Mouse (Mus musculus): ENCODE data around the gene Hist1h3g.
"Not testable (repeated sequence)": the region's sequence is repeated elsewhere in the genome, so short reads cannot be mapped to it uniquely, and the experiment has no call there.

Gene Hist1h3g

GRCm38 (mm10) chr13:23554925-23555838, 20.0 kb downstream of the Hist1h3g start:
- no peak for DNase-seq (ENCODE audit: extremely low read depth, low read depth, low spot score)

GRCm38 (mm10) chr13:23555839-23556416, 20.7 kb downstream of the Hist1h3g start:
- peak; percentile 72 for DNase-seq (ENCODE audit: extremely low read depth, low read depth, low spot score)

DNA sequence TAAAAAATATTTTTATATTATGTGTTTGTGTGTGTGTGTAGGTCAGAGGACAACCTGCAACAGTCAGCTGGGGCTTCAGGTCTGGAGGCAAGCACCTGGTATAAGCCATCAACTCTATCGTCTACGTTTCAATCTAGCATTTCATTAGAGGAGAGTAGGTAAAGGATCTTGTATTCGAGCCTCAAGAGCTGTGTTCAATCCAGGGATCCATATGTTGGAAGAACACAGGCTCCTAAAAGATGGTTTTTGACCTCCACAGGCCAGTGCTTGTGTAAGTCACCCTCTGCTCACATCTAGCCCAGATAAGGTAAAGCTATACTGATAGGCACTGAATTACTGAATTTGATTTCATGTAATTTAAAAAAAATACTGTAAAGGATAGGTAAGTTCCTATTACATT, 21.7 kb downstream of the Hist1h3g start:
- no peak for DNase-seq (ENCODE audit: extremely low read depth, low read depth, low spot score)

- DNase-seq (ENCODE audit: extremely low read depth, low read depth, low spot score) = not testable (repeated sequence)
Measured at GRCm38 (mm10) chr13:23560699-23561098, 25.5 kb downstream of the Hist1h3g start.

DNA sequence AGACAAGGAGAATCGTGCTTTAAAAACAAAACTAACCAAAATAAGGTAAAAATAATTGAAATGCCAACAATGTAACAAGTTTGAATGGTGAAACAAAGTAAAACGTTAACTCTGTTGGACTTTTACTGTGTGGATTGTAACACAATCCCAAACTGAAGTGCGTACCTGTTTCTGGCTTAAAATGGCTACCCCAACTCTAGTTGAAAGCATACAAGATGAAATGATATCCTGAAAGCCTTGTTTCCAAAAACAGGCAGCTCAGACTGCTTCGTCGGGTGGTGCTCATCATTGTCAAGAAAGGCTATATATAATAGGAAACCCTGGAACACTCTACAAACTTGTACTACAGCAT, 26.3 kb downstream of the Hist1h3g start:
- not testable (repeated sequence) for DNase-seq (ENCODE audit: extremely low read depth, low read depth, low spot score)

GRCm38 (mm10) chr13:23561883-23562659, 26.8 kb downstream of the Hist1h3g start, which contains the start of gene Hist1h3e:
Gene Hist1h3e (minus strand): TSS chr13:23562369.
- DNase-seq (ENCODE audit: extremely low read depth, low read depth, low spot score) = peak; percentile 92

DNA sequence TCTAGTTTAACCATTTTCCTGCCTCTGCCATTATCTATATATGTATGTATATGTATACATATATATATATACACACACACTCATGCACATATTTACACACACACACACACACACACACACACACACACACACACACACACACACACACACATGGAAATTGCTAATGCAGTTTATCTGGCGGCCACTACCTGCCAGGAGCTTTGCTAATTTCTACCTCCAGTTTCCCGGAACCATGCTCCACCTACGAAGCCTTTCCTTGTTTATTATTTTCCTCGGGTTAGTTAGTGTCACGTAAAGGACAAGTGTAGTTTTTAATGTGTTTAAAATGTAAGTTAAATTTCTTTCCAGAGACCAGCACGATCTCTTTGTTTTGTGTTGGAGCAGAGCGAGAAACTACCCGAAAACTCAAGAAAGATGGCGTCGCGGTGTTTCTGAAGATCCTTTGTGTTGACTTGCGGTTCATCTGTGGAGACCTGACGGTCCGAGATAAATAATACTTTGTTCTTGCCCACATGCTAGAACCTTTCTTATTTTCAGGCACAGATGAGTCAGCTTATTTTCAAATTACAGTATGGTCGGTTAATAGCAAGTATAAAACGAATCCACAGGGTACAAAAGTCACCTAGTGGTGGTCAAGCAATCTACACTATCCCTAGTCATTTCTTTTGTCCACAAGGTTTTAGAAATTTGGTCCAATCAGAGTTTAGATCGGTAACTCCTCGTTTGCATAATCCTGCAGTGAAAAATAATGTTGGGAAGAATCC, 27.7 kb downstream of the Hist1h3g start:
- no peak for DNase-seq (ENCODE audit: extremely low read depth, low read depth, low spot score)

DNA sequence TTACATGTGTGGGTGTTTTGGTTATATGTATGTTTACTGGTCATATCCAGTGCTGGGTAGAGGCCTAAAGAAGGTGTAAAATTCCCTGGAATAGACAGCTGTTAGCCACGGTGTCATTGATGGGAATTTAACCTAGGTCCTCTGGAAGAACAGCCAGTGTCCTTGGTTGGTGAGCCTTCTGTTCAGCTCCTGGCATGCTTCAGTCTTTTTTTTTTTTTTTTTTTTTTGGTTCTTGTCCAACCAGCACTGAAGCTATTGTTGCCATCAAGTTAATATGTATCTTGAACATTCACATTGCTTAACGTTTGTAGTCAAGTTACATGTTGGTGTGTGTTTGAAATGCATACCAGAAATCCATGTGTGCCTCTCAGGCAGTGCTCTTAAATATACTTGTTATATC, 29.3 kb downstream of the Hist1h3g start:
- no peak for DNase-seq (ENCODE audit: extremely low read depth, low read depth, low spot score)

DNA sequence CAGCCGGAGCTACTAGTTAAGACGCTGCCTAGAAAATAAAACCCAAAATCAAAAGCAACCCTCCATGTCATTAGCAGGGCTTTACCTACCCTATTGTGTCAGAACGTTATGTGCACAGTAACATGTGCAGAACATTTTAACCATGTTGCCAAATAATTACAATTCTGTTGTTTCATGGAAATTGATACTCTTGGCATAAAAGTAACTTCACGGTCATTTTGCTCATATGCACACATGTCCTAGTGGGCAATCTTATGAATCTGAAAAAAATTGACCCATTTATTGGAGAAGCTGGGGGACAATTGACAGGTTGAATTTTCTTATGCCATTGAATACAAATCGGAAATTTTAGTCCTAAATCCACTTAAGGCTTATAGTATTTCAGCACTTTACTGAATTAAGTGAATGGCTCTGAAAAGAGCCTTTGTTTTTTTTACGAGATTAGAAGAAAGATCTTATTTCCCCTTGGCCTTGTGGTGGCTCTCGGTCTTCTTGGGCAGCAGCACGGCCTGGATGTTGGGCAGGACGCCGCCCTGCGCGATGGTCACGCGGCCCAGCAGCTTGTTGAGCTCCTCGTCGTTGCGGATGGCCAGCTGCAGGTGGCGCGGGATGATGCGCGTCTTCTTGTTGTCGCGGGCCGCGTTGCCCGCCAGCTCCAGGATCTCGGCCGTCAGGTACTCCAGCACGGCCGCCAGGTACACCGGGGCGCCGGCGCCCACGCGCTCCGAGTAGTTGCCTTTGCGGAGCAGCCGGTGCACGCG, 35.2 kb downstream of the Hist1h3g start:
- DNase-seq (ENCODE audit: extremely low read depth, low read depth, low spot score) = not testable (repeated sequence)

DNA sequence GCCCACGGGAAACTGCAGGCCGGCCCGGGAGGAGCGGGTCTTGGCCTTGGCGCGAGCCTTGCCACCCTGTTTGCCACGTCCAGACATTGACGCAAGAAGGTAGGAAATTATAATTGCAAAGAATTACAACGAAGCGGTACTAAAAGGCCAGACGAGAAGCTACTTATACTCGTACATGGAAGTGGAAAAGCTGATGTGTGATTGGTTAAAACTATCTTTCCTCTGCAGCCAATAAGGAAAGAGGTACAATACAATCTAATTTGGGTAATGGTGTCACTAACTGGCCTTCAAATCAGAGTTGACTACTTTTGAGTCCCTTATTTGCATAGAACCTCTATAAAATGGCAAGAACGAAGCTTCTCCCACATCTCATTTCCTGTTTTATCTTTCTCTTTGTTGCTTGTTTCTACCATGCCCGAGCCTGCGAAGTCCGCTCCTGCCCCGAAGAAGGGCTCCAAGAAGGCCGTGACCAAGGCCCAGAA, 35.8 kb downstream of the Hist1h3g start, which contains the start of the genes Hist1h2ae and Hist1h2bg:
TSS of gene Hist1h2ae (minus strand) at position 199 of the 482 bp plus-strand sequence.
TSS of gene Hist1h2bg (plus strand) at position 375 of the 482 bp plus-strand sequence.
- DNase-seq (ENCODE audit: extremely low read depth, low read depth, low spot score) = peak; percentile 97

- not testable (repeated sequence) for DNase-seq (ENCODE audit: extremely low read depth, low read depth, low spot score)
Measured at GRCm38 (mm10) chr13:23571504-23572217, 36.4 kb downstream of the Hist1h3g start.

- DNase-seq (ENCODE audit: extremely low read depth, low read depth, low spot score) = no peak
Measured at GRCm38 (mm10) chr13:23572218-23573033, 37.2 kb downstream of the Hist1h3g start.

DNA sequence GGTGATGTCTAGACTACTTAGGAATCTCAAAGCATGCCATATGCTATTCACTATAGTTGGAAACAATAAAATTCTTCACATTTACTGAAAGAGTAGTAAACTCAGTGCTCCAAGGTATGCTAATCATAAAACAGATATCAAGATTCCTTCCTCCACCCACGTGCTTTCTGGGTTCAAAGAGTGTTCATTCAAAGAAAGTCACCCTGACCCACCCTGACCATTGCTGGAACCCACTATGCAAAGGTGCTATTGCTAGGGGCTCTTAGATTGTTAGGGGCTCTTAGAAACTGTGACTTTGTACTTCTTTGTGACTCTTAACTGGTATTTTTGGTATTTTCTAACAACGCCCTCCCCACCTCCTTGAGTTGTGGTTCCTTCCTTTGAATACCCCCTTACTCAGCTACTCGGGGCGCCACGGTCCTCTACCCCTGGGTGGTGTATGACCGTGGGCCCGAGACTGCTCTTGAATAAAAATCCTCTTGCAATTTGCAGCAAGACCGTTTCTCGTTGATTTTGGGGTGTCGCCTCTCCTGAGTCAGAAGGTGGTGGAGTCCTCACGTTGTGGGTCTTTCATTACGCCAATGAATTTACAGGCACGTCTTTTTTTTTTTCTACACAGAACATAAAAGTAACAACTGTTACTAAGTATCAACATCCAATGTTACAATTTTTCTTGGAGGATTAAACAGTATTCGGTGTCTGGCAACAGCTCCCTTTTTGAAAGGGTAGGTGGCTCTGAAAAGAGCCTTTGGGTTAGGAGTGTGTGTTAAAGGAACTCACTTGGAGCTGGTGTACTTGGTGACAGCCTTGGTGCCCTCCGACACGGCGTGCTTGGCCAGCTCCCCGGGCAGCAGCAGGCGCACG, 38.0 kb downstream of the Hist1h3g start:
- not testable (repeated sequence) for DNase-seq (ENCODE audit: extremely low read depth, low read depth, low spot score)

GRCm38 (mm10) chr13:23573898-23574524, 38.8 kb downstream of the Hist1h3g start, which contains the start of the genes Hist1h2bf and Hist1h2ad:
Gene Hist1h2bf (minus strand): TSS chr13:23574196.
Gene Hist1h2ad (plus strand): TSS chr13:23574381.
- peak; percentile 94 for DNase-seq (ENCODE audit: extremely low read depth, low read depth, low spot score)

DNA sequence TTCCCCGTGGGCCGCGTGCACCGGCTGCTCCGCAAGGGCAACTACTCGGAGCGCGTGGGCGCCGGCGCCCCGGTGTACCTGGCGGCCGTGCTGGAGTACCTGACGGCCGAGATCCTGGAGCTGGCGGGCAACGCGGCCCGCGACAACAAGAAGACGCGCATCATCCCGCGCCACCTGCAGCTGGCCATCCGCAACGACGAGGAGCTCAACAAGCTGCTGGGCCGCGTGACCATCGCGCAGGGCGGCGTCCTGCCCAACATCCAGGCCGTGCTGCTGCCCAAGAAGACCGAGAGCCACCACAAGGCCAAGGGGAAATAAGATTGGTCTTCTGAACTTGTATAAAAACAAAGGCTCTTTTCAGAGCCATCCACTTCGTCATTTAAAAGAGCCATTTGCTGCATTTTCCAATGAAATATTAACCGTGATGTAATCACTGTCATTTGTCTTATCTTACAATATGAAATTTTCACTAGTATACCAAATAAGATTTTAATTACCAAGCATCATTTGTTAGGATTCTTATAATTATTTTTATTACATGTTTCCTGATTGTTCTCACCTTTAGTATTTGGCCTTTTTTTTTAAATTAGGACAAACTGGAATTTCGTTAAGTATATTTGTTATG, 39.4 kb downstream of the Hist1h3g start:
- DNase-seq (ENCODE audit: extremely low read depth, low read depth, low spot score) = not testable (repeated sequence)

GRCm38 (mm10) chr13:23575271-23575851, 40.1 kb downstream of the Hist1h3g start, which contains the start of gene Hist1h3d:
Gene Hist1h3d (plus strand): TSS chr13:23575763.
- no peak for DNase-seq (ENCODE audit: extremely low read depth, low read depth, low spot score)
